Mouse (Mus musculus): ENCODE measurements around the gene C030005K15Rik. TPM values are rescaled to one million over a fixed set of nuclear protein-coding genes. Genes with fewer than 3 reads are reported as not detected.

C030005K15Rik gene
- total RNA-seq, 2 experiments from 2014 or later: not detected

Other genes starting within 250 kb of the C030005K15Rik start
- 100 to 1,000 TPM; 277 to 311 TPM for gene Dcn, start 247.1 kb downstream of the C030005K15Rik start, total RNA-seq (2021)
- gene Lum, start 161.6 kb downstream of the C030005K15Rik start, total RNA-seq (2021): 10 to 100 TPM; 51.3 to 56.9 TPM
- gene Kera, start 119.9 kb downstream of the C030005K15Rik start, total RNA-seq (2021): under 1 TPM; 0.61 to 0.75 TPM
- gene Epyc, start 82.7 kb downstream of the C030005K15Rik start, total RNA-seq (2021): under 1 TPM; 0.36 to 0.79 TPM
- not detected for gene Ccer1, start 33.7 kb downstream of the C030005K15Rik start, total RNA-seq (2021)